In genomic region chr3:96219191-96219641, GRCm38 (mm10) we compare ENCODE assay signal across 7 mouse cellular contexts. TPM values are rescaled to one million over a fixed set of nuclear protein-coding genes. Genes with fewer than 3 reads are reported as not detected.
DNase-seq lines count a peak whose midpoint lies in the region; ATAC-seq and TF ChIP-seq lines count a peak whose summit lies in the region.

No protein-coding gene starts in this region.

- peaks cover 35% of the 10 kb centered on the region for H3K4me1 ChIP-seq in E14TG2a.4 (replicated peaks; ENCODE audit: low read depth, low read length)
- H3K4me1 ChIP-seq in forebrain, embryonic 10.5 days: peaks cover 60% of the 10 kb centered on the region
- H3K4me1 ChIP-seq in lung, adult 2 months (ENCODE audit: control insufficient read depth, insufficient read depth, low read length): peaks cover 13% of the 10 kb centered on the region
- H3K4me1 ChIP-seq in neural tube, embryonic 15.5 days: peaks cover 31% of the 10 kb centered on the region

- peak; percentile 60 for DNase-seq in ZHBTc4 (ENCODE audit: low read depth, low spot score)
- peak; percentile 54 for DNase-seq in forebrain, embryonic 10.5 days (ENCODE audit: extremely low spot score, low spot score)
- peak; percentile 56 for DNase-seq in lung, adult 2 months
- DNase-seq in Muller cell, postnatal 12 days (ENCODE audit: inconsistent ontology term): no peak

- no peaks in the 10 kb centered on the region for H3K9me3 ChIP-seq in E14TG2a.4 (ENCODE audit: low read length)
- H3K9me3 ChIP-seq in forebrain, embryonic 10.5 days: no peaks in the 10 kb centered on the region
- H3K9me3 ChIP-seq in neural tube, embryonic 15.5 days (replicated peaks): no peaks in the 10 kb centered on the region

- H3K4me2 ChIP-seq in neural tube, embryonic 15.5 days: peak overlapping the region; percentile 91

- TF ChIP-seq CTCF in E14TG2a.4 (conservative IDR thresholded peaks at IDR 0.05; ENCODE audit: low read length): no peak
- no peak for TF ChIP-seq CTCF in lung, adult 2 months (IDR thresholded peaks at IDR 0.05; ENCODE audit: insufficient read depth, low read length)

- H3K36me3 ChIP-seq in E14TG2a.4 (ENCODE audit: insufficient read depth, low read length): no peaks in the 10 kb centered on the region
- no peaks in the 10 kb centered on the region for H3K36me3 ChIP-seq in forebrain, embryonic 10.5 days (replicated peaks)
- no peaks in the 10 kb centered on the region for H3K36me3 ChIP-seq in neural tube, embryonic 15.5 days

- peak overlapping the region; percentile 95 for H3K27ac ChIP-seq in forebrain, embryonic 10.5 days
- peak overlapping the region; percentile 99 for H3K27ac ChIP-seq in neural tube, embryonic 15.5 days (replicated peaks)

- H3K4me3 ChIP-seq in E14TG2a.4 (replicated peaks; ENCODE audit: low read length): peak overlapping the region; percentile 84
- peak overlapping the region; percentile 69 for H3K4me3 ChIP-seq in forebrain, embryonic 10.5 days
- H3K4me3 ChIP-seq in lung, adult 2 months (replicated peaks; ENCODE audit: extremely low read depth, low read depth, low read length): peak overlapping the region; percentile 95
- H3K4me3 ChIP-seq in neural tube, embryonic 15.5 days (replicated peaks): peak overlapping the region; percentile 67

- H3K9ac ChIP-seq in neural tube, embryonic 15.5 days (replicated peaks): peak overlapping the region; percentile 59

- peak; percentile 19 for ATAC-seq in inflammation-experienced regulatory T-cells, adult 6 months
- peak; percentile 55 for ATAC-seq in neural tube, embryonic 15.5 days (ENCODE audit: low FRiP score)

- WGBS in forebrain, embryonic 10.5 days: under 1% methylated on average over 12 of the region's 12 CpGs
- WGBS in lung, adult 2 months: under 1% methylated on average over 12 of the region's 12 CpGs
- under 1% methylated on average over 12 of the region's 12 CpGs for WGBS in neural tube, embryonic 15.5 days

- TF ChIP-seq POLR2A in lung, adult 2 months (IDR thresholded peaks at IDR 0.05; ENCODE audit: borderline replicate concordance, extremely low read depth, low read depth, low read length): no peak; the same call in 1 of the 2 replicates

- peaks cover 12% of the 10 kb centered on the region; the same call in 1 of the 2 replicates for H3K27me3 ChIP-seq in E14TG2a.4 (ENCODE audit: insufficient read depth, low read length)
- H3K27me3 ChIP-seq in forebrain, embryonic 10.5 days (ENCODE audit: poor library complexity, severe bottlenecking): no peaks in the 10 kb centered on the region
- H3K27me3 ChIP-seq in neural tube, embryonic 15.5 days (replicated peaks): no peaks in the 10 kb centered on the region

RNA-seq across cellular contexts. Expression of gene Bola1, which starts 0.3 kb away (rescaled TPM):
- polyA plus RNA-seq in forebrain, embryonic 10.5 days (2016; fragmentation: Nextera tagmentation; extraction: Ambion mirVana): 89.3 and 93.0 TPM in 2 replicates
- polyA plus RNA-seq in inflammation-experienced regulatory T-cells, adult 6 months (2017; shearing (Covaris generic)): 10 to 100 TPM; 23.4 to 36.1 (median 32.1) TPM
- polyA plus RNA-seq in lung, adult 2 months (2012; rRNA removed): 61.3 and 70.4 TPM in 2 replicates
- 53.9 and 58.6 TPM in 2 replicates for polyA plus RNA-seq in neural tube, embryonic 15.5 days (2015; fragmentation: Nextera tagmentation; extraction: Ambion mirVana)

RNA-seq across cellular contexts. Expression of gene Hist2h2ab, which starts 0.4 kb away (rescaled TPM):
- polyA plus RNA-seq in forebrain, embryonic 10.5 days (2016; fragmentation: Nextera tagmentation; extraction: Ambion mirVana): not detected in 2 replicates
- polyA plus RNA-seq in inflammation-experienced regulatory T-cells, adult 6 months (2017; shearing (Covaris generic)): 1 to 10 TPM in 1 of 3 experiments, not detected in 2; 1.4 TPM
- 1.2 and 2.7 TPM in 2 replicates for polyA plus RNA-seq in lung, adult 2 months (2012; rRNA removed)
- polyA plus RNA-seq in neural tube, embryonic 15.5 days (2015; fragmentation: Nextera tagmentation; extraction: Ambion mirVana): 0.47 TPM in 1 of 2 replicates, not detected in the other

RNA-seq across cellular contexts. Expression of gene Hist2h2ac, which starts 1.5 kb away (rescaled TPM):
- 11.3 and 12.6 TPM in 2 replicates for polyA plus RNA-seq in forebrain, embryonic 10.5 days (2016; fragmentation: Nextera tagmentation; extraction: Ambion mirVana)
- 10 to 100 TPM in 1 of 3 experiments, 1 to 10 TPM in 2; 7.4 to 11.6 (median 8.1) TPM for polyA plus RNA-seq in inflammation-experienced regulatory T-cells, adult 6 months (2017; shearing (Covaris generic))
- polyA plus RNA-seq in lung, adult 2 months (2012; rRNA removed): 6.0 and 7.1 TPM in 2 replicates
- polyA plus RNA-seq in neural tube, embryonic 15.5 days (2015; fragmentation: Nextera tagmentation; extraction: Ambion mirVana): 0.72 and 3.5 TPM in 2 replicates

RNA-seq across cellular contexts. Expression of gene Hist2h2be, which starts 1.7 kb away (rescaled TPM):
- polyA plus RNA-seq in forebrain, embryonic 10.5 days (2016; fragmentation: Nextera tagmentation; extraction: Ambion mirVana): 12.8 and 15.5 TPM in 2 replicates
- polyA plus RNA-seq in inflammation-experienced regulatory T-cells, adult 6 months (2017; shearing (Covaris generic)): 1 to 10 TPM in 2 of 3 experiments, under 1 TPM in 1; 0.38 to 2.2 (median 2.0) TPM
- 4.2 and 6.2 TPM in 2 replicates for polyA plus RNA-seq in lung, adult 2 months (2012; rRNA removed)
- polyA plus RNA-seq in neural tube, embryonic 15.5 days (2015; fragmentation: Nextera tagmentation; extraction: Ambion mirVana): 4.0 and 4.6 TPM in 2 replicates

RNA-seq across cellular contexts. Expression of gene Hist2h3c2, which starts 19.7 kb away (rescaled TPM):
- polyA plus RNA-seq in forebrain, embryonic 10.5 days (2016; fragmentation: Nextera tagmentation; extraction: Ambion mirVana): 5.9 and 6.4 TPM in 2 replicates
- 1 to 10 TPM in 1 of 3 experiments, not detected in 2; 1.5 TPM for polyA plus RNA-seq in inflammation-experienced regulatory T-cells, adult 6 months (2017; shearing (Covaris generic))
- polyA plus RNA-seq in lung, adult 2 months (2012; rRNA removed): 17.3 and 35.2 TPM in 2 replicates
- polyA plus RNA-seq in neural tube, embryonic 15.5 days (2015; fragmentation: Nextera tagmentation; extraction: Ambion mirVana): 1.3 and 2.5 TPM in 2 replicates
